In genomic region chr19:37208986-37209385, GRCm38 (mm10) we compare ENCODE assay signal across 8 mouse cellular contexts. TPM values are rescaled to one million over a fixed set of nuclear protein-coding genes. Genes with fewer than 3 reads are reported as not detected.
DNase-seq lines count a peak whose midpoint lies in the region; ATAC-seq and TF ChIP-seq lines count a peak whose summit lies in the region.

No protein-coding gene starts in this region.

- H3K36me3 ChIP-seq in embryonic facial prominence, embryonic 10.5 days (replicated peaks), result peaks cover 46% of the 10 kb centered on the region
- H3K36me3 ChIP-seq in intestine, embryonic 15.5 days, result 0 out of 2 replicates have a peak, but pooled peaks cover 7% of the 10 kb centered on the region
- H3K36me3 ChIP-seq in neural tube, embryonic 12.5 days, result peaks cover 24% of the 10 kb centered on the region

- TF ChIP-seq CTCF in layer of hippocampus, adult 2 months (conservative IDR thresholded peaks at IDR 0.05), result no peak

- WGBS in embryonic facial prominence, embryonic 10.5 days, result 83% methylated on average over 7 of the region's 7 CpGs
- 54% methylated on average over 7 of the region's 7 CpGs for WGBS in intestine, embryonic 15.5 days
- WGBS in neural tube, embryonic 12.5 days, result 80% methylated on average over 7 of the region's 7 CpGs

- 0 out of 2 replicates have a peak, but pooled peaks cover 8% of the 10 kb centered on the region for H3K27me3 ChIP-seq in embryonic facial prominence, embryonic 10.5 days (replicated peaks; ENCODE audit: low read depth, poor library complexity, severe bottlenecking)
- no peaks in the 10 kb centered on the region for H3K27me3 ChIP-seq in intestine, embryonic 15.5 days (replicated peaks)
- H3K27me3 ChIP-seq in neural tube, embryonic 12.5 days (replicated peaks), result no peaks in the 10 kb centered on the region

- no peak overlapping the region for H3K9ac ChIP-seq in intestine, embryonic 15.5 days
- 0 out of 2 replicates have a peak overlapping the region, but pooled peaks have one; percentile 97 for H3K9ac ChIP-seq in neural tube, embryonic 12.5 days

- ATAC-seq in intestine, embryonic 15.5 days, result no peak
- ATAC-seq in neural tube, embryonic 12.5 days (ENCODE audit: low FRiP score, low read depth), result no peak

- peaks cover 22% of the 10 kb centered on the region for H3K4me1 ChIP-seq in embryonic facial prominence, embryonic 10.5 days
- H3K4me1 ChIP-seq in intestine, embryonic 15.5 days (replicated peaks), result peaks cover 11% of the 10 kb centered on the region; the same call in 1 of the 2 replicates
- peaks cover 20% of the 10 kb centered on the region for H3K4me1 ChIP-seq in neural tube, embryonic 12.5 days

- H3K27ac ChIP-seq in layer of hippocampus, adult 2 months, result peak overlapping the region; percentile 93; the same call in 1 of the 2 replicates
- no peak overlapping the region for H3K27ac ChIP-seq in embryonic facial prominence, embryonic 10.5 days (replicated peaks)
- no peak overlapping the region for H3K27ac ChIP-seq in intestine, embryonic 15.5 days
- no peak overlapping the region for H3K27ac ChIP-seq in neural tube, embryonic 12.5 days

- peak overlapping the region; percentile 91 for H3K4me2 ChIP-seq in intestine, embryonic 15.5 days (replicated peaks)
- peak overlapping the region; percentile 94 for H3K4me2 ChIP-seq in neural tube, embryonic 12.5 days (replicated peaks)

- DNase-seq in layer of hippocampus, adult 2 months (ENCODE audit: low spot score in 2 of 2), result no peak
- no peak for DNase-seq in layer of hippocampus, postnatal 36 days
- DNase-seq in embryonic facial prominence, embryonic 10.5 days (ENCODE audit: low spot score), result no peak
- DNase-seq in spleen, postnatal 4 days (ENCODE audit: low spot score in 2 of 2), result no peak
- DNase-seq in left cerebral cortex, postnatal 10 days (ENCODE audit: extremely low spot score in 1 of 2, low spot score in 2 of 2), result no peak
- no peak for DNase-seq in thymus, postnatal 36 days

- no peaks in the 10 kb centered on the region for H3K9me3 ChIP-seq in embryonic facial prominence, embryonic 10.5 days
- no peaks in the 10 kb centered on the region for H3K9me3 ChIP-seq in intestine, embryonic 15.5 days
- no peaks in the 10 kb centered on the region for H3K9me3 ChIP-seq in neural tube, embryonic 12.5 days

- H3K4me3 ChIP-seq in layer of hippocampus, adult 2 months, result peak overlapping the region; percentile 100
- peak overlapping the region; percentile 100 for H3K4me3 ChIP-seq in embryonic facial prominence, embryonic 10.5 days
- peak overlapping the region; percentile 99 for H3K4me3 ChIP-seq in intestine, embryonic 15.5 days (replicated peaks)
- peak overlapping the region; percentile 87 for H3K4me3 ChIP-seq in neural tube, embryonic 12.5 days

- intact Hi-C loops in left cerebral cortex, postnatal 10 days (cut with DNase I), result loop anchor here (5.0 kb wide), 1 partner anchor 157 kb away; no protein-coding TSS in a partner anchor

RNA-seq across cellular contexts. Expression of gene Cpeb3, which starts 0.6 kb away (rescaled TPM):
- total RNA-seq in layer of hippocampus, adult 2 months (2021), result 10 to 100 TPM; 69.7 to 76.8 TPM
- 10 to 100 TPM; 73.2 to 80.7 TPM for total RNA-seq in layer of hippocampus, postnatal 36 days (2021)
- 0.55 and 0.76 TPM in 2 replicates for polyA plus RNA-seq in embryonic facial prominence, embryonic 10.5 days (2016; fragmentation: Nextera tagmentation; extraction: Ambion mirVana)
- 0.85 and 1.0 TPM in 2 replicates for polyA plus RNA-seq in intestine, embryonic 15.5 days (2015; fragmentation: Nextera tagmentation; extraction: Ambion mirVana)
- 7.7 and 8.5 TPM in 2 replicates for polyA plus RNA-seq in neural tube, embryonic 12.5 days (2016; fragmentation: Nextera tagmentation; extraction: Ambion mirVana)
- 10 to 100 TPM; 55.2 to 55.9 TPM for total RNA-seq in left cerebral cortex, postnatal 10 days (2021)

RNA-seq across cellular contexts. Expression of gene March5, which starts 1.6 kb away (rescaled TPM):
- total RNA-seq in layer of hippocampus, adult 2 months (2021), result 10 to 100 TPM; 80.4 to 90.4 TPM
- total RNA-seq in layer of hippocampus, postnatal 36 days (2021), result 10 to 100 TPM; 84.4 to 87.6 TPM
- 121 and 123 TPM in 2 replicates for polyA plus RNA-seq in embryonic facial prominence, embryonic 10.5 days (2016; fragmentation: Nextera tagmentation; extraction: Ambion mirVana)
- 69.9 and 75.8 TPM in 2 replicates for polyA plus RNA-seq in intestine, embryonic 15.5 days (2015; fragmentation: Nextera tagmentation; extraction: Ambion mirVana)
- polyA plus RNA-seq in neural tube, embryonic 12.5 days (2016; fragmentation: Nextera tagmentation; extraction: Ambion mirVana), result 151 and 160 TPM in 2 replicates
- 10 to 100 TPM; 86.3 to 93.4 TPM for total RNA-seq in left cerebral cortex, postnatal 10 days (2021)
